Mouse (Mus musculus) liver, postnatal 0 days (tissue): ENCODE measurements around the gene Xpo6. TPM values are rescaled to one million over a fixed set of nuclear protein-coding genes. Genes with fewer than 3 reads are reported as not detected.
A peak's percentile ranks its signal among the peaks of the same experiment; 100 is the strongest.

ENCODE experiments used
- ATAC-seq: fragments of 200-750 bp; cut with Nextera tagmentation; 2 replicates; pipeline ENCODE4 v1.8.0; 2017; ENCODE audit warnings: mild to moderate bottlenecking, moderate library complexity
- DNase-seq: peaks from one replicate; pipeline ENCODE4 v3.0.0-alpha.2; 2016
- H3K27ac ChIP-seq: fragments of 300-500 bp; sonication (generic); 2 replicates; pipeline ENCODE4 v1.5.1; 2014; ENCODE audit warnings: antibody characterized with exemption, moderate library complexity, mild to moderate bottlenecking, low read depth
- H3K27me3 ChIP-seq: fragments of 300-500 bp; sonication (generic); 2 replicates; pipeline ENCODE4 v1.6.1; 2014; ENCODE audit warnings: low read length, control low read depth, mixed read lengths; ENCODE audit not compliant: insufficient read depth
- H3K36me3 ChIP-seq: fragments of 300-500 bp; sonication (generic); replicated peaks from 2 replicates; pipeline ENCODE4 v1.6.1; 2014; ENCODE audit warnings: mild to moderate bottlenecking, control low read depth, low read length, moderate library complexity, mixed read lengths; ENCODE audit not compliant: insufficient read depth
- H3K4me1 ChIP-seq: fragments of 300-500 bp; sonication (generic); 2 replicates; pipeline ENCODE4 v1.6.1; 2014; ENCODE audit warnings: antibody characterized with exemption, mild to moderate bottlenecking, control low read depth; ENCODE audit not compliant: insufficient read depth
- H3K4me2 ChIP-seq: fragments of 300-500 bp; sonication (generic); 2 replicates; pipeline ENCODE4 v1.6.1; 2014; ENCODE audit warnings: low read depth, mild to moderate bottlenecking, low read length, moderate library complexity, mixed read lengths
- H3K4me3 ChIP-seq: fragments of 300-500 bp; sonication (generic); 2 replicates; pipeline ENCODE4 v1.5.1; 2014; ENCODE audit warnings: low read depth, low read length
- H3K9ac ChIP-seq: fragments of 300-500 bp; sonication (generic); replicated peaks from 2 replicates; pipeline ENCODE4 v1.6.1; 2014; ENCODE audit warnings: mild to moderate bottlenecking, moderate library complexity
- H3K9me3 ChIP-seq: fragments of 300-500 bp; sonication (generic); 2 replicates; pipeline ENCODE4 v1.6.1; 2016; ENCODE audit warnings: mild to moderate bottlenecking, control low read depth, low read length, mixed read lengths
- CTCF ChIP-seq: sonication (generic); IDR thresholded peaks from 2 replicates; pipeline ENCODE4 v1.5.1; 2016; ENCODE audit warnings: antibody characterized with exemption, low read depth
- EP300 ChIP-seq: IDR thresholded peaks from 2 replicates; pipeline ENCODE4 v1.6.1; 2016; ENCODE audit warnings: antibody characterized with exemption, low read depth, mild to moderate bottlenecking
- WGBS: fragments of 180-500 bp; shearing (Covaris S2); extraction: QIAGEN DNeasy Blood & Tissue Kit; methylation state at CpG from one replicate; pipeline ENCODE4 v1.1.7; 2014; ENCODE audit not compliant: insufficient replicate concordance; 5-methylcytosine and 5-hydroxymethylcytosine counted together
- polyA plus RNA-seq: library from polyadenylated mRNA; unstranded; fragments of >200 nt; fragmentation: Nextera tagmentation; extraction: Ambion mirVana; gene quantifications from 2 replicates; pipeline ENCODE4 v1.2.1, GENCODE M21; 2015

Xpo6 gene
- polyA plus RNA-seq, 1 experiment from 2014 or later = 12.7 TPM

DNA sequence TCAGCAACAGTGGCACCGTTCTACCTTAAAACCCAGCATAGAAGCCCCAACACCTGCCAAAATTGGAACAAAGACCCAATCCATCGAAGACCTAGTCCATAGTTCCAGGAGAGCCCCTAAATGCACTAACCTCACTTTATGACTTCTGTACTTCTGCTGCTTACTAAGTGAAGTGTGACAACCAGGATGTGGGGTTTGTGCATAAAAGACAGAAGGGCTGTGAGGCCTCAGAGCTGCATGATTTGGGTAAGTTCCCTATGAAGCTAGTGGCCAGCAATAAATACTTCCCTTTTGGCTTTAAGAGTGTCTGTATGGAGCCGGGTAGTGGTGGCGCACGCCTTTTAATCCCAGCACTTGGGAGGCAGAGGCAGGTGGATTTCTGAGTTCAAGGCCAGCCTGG, 10.6 kb upstream of the Xpo6 start:
- Histone ChIP-seq H3K4me1 (no peaks in the 10 kb centered on the region), H3K4me2 (no peak overlapping the region), H3K27ac (no peak overlapping the region), H3K27me3 (no peaks in the 10 kb centered on the region), H3K9ac (no peak overlapping the region), H3K9me3 (no peaks in the 10 kb centered on the region), H3K36me3 (no peaks in the 10 kb centered on the region), H3K4me3 (no peak overlapping the region)
- no peak for DNase-seq
- no peak for ATAC-seq
- TF ChIP-seq CTCF (no peak), EP300 (no peak)
- 40% methylated on average over 5 of the region's 5 CpGs for WGBS

GRCm38 (mm10) chr7:126200997-126201345, 670 bp upstream of the Xpo6 start:
- 92% methylated on average over 4 of the region's 4 CpGs for WGBS
- Histone ChIP-seq H3K4me2 (peak overlapping the region; percentile 89), H3K4me1 (peaks cover 17% of the 10 kb centered on the region), H3K9me3 (no peaks in the 10 kb centered on the region), H3K27ac (no peak overlapping the region), H3K4me3 (peak overlapping the region; percentile 89), H3K9ac (no peak overlapping the region), H3K27me3 (no peaks in the 10 kb centered on the region), H3K36me3 (no peaks in the 10 kb centered on the region; the same call in 1 of the 2 replicates)
- ATAC-seq (no peak), DNase-seq (no peak)
- TF ChIP-seq CTCF (no peak), EP300 (no peak)

- TF ChIP-seq CTCF = no peak
- no peak for TF ChIP-seq EP300
Measured at GRCm38 (mm10) chr7:126199691-126200102, 604 bp downstream of the Xpo6 start.

DNA sequence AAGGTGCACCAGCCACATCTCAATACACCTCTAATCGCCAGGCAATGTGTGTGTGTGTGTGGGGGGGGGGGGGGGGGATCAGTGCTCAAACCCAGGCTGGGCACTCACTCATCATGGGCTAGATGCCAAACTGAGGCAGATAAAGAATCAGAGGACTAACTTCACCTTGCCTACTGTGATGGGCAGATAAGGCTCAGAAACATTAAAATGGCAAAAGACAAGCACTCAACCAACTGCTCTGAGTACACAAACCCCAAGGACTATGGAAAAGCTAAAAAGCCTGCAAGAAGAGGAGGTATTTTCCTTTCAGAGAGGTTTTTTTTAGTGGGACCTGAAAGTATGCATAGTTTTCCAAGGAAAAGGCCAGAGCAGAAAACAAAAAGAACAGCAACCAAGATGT, 1.4 kb downstream of the Xpo6 start:
- Histone ChIP-seq H3K9me3 (no peaks in the 10 kb centered on the region), H3K4me2 (peak overlapping the region; percentile 89), H3K4me1 (peaks cover 25% of the 10 kb centered on the region), H3K27me3 (no peaks in the 10 kb centered on the region), H3K4me3 (peak overlapping the region; percentile 89), H3K27ac (no peak overlapping the region), H3K9ac (peak overlapping the region; percentile 98), H3K36me3 (no peaks in the 10 kb centered on the region; the same call in 1 of the 2 replicates)
- no peak for DNase-seq
- ATAC-seq = no peak
- 15% methylated on average over 1 of the region's 1 CpGs for WGBS
- TF ChIP-seq EP300 (no peak), CTCF (no peak)

More at GRCm38 (mm10) chr7:126199691-126200102, 604 bp downstream of the Xpo6 start:
- H3K4me2 ChIP-seq = peak overlapping the region; percentile 89
- peak overlapping the region; percentile 98 for H3K9ac ChIP-seq
- H3K4me1 ChIP-seq = peaks cover 23% of the 10 kb centered on the region
- WGBS = under 1% methylated on average over 25 of the region's 27 CpGs
- no peaks in the 10 kb centered on the region for H3K9me3 ChIP-seq
- no peaks in the 10 kb centered on the region for H3K27me3 ChIP-seq
- peak overlapping the region; percentile 93 for H3K27ac ChIP-seq
- no peaks in the 10 kb centered on the region; the same call in 1 of the 2 replicates for H3K36me3 ChIP-seq
- DNase-seq = peak; percentile 72
- peak overlapping the region; percentile 89 for H3K4me3 ChIP-seq
- peak; percentile 48 for ATAC-seq

- Histone ChIP-seq H3K27ac (no peak overlapping the region), H3K9ac (no peak overlapping the region), H3K4me1 (peaks cover 29% of the 10 kb centered on the region), H3K4me2 (no peak overlapping the region), H3K4me3 (no peak overlapping the region), H3K27me3 (no peaks in the 10 kb centered on the region), H3K9me3 (no peaks in the 10 kb centered on the region), H3K36me3 (no peaks in the 10 kb centered on the region; the same call in 1 of the 2 replicates)
- 75% methylated on average over 1 of the region's 1 CpGs for WGBS
- peak; percentile 68 for ATAC-seq
- no peak for DNase-seq
- TF ChIP-seq CTCF (no peak), EP300 (no peak)
Measured at GRCm38 (mm10) chr7:126194175-126194574, 6.1 kb downstream of the Xpo6 start.

GRCm38 (mm10) chr7:126191471-126191870, 8.8 kb downstream of the Xpo6 start:
- H3K4me2 ChIP-seq = no peak overlapping the region
- TF ChIP-seq CTCF (no peak), EP300 (no peak)
- DNase-seq = no peak

DNA sequence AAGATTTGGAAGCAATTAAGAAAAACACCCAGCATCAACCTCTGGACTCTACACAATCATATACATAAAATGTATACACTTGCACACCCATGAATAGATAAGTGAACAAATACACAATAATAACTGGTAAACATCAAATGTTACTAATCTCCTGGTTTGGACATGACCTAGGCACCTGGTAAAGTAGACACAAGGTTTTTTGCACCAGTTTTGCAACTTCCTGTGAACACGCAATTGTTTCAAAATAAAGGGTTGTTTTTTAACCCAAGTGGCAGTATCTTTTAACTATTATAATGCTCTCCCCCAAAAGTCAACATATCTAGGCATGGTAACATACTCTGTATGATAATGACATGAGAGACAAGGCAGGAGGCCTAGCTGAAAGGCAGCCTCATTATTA, 10.8 kb downstream of the Xpo6 start:
- ATAC-seq = peak; percentile 53
- WGBS = 34% methylated on average over 1 of the region's 1 CpGs
- H3K4me1 ChIP-seq = peaks cover 29% of the 10 kb centered on the region
- no peaks in the 10 kb centered on the region for H3K9me3 ChIP-seq
- no peak overlapping the region for H3K4me2 ChIP-seq
- no peak overlapping the region for H3K4me3 ChIP-seq
- peak overlapping the region; percentile 77 for H3K27ac ChIP-seq
- no peaks in the 10 kb centered on the region for H3K27me3 ChIP-seq
- H3K9ac ChIP-seq = no peak overlapping the region
- no peaks in the 10 kb centered on the region for H3K36me3 ChIP-seq
- TF ChIP-seq CTCF (no peak), EP300 (no peak)
- no peak for DNase-seq

More at GRCm38 (mm10) chr7:126191471-126191870, 8.8 kb downstream of the Xpo6 start:
- no peaks in the 10 kb centered on the region for H3K9me3 ChIP-seq
- no peak overlapping the region for H3K27ac ChIP-seq
- no peak overlapping the region for H3K4me3 ChIP-seq
- ATAC-seq = no peak
- H3K27me3 ChIP-seq = no peaks in the 10 kb centered on the region
- whole genome bisulfite sequencing = 71% methylated on average over 1 of the region's 1 CpGs
- no peaks in the 10 kb centered on the region for H3K36me3 ChIP-seq
- H3K4me1 ChIP-seq = peaks cover 28% of the 10 kb centered on the region
- H3K9ac ChIP-seq = no peak overlapping the region
